17 mouse cellular contexts compared by ENCODE assay signal in genomic region chr1:87636716-87637117, GRCm38 (mm10). TPM values are rescaled to one million over a fixed set of nuclear protein-coding genes. Genes with fewer than 3 reads are reported as not detected.
DNase-seq lines count a peak whose midpoint lies in the region; ATAC-seq and TF ChIP-seq lines count a peak whose summit lies in the region.
"Had no signal": no experiment of that assay in that cellular context is flagged by ENCODE, and none has a peak within 500 bp of the region (broad histone marks: within the 10 kb centered on the region; RNA-seq: fewer than 3 reads in every experiment).

No protein-coding gene starts in this region.

- H3K36me3 ChIP-seq in heart, embryonic 16.5 days (ENCODE audit: control insufficient read depth, insufficient read depth), result no peaks in the 10 kb centered on the region
- no peaks in the 10 kb centered on the region for H3K36me3 ChIP-seq in E14TG2a.4 (ENCODE audit: insufficient read depth, low read length)
- no peaks in the 10 kb centered on the region for H3K36me3 ChIP-seq in liver, embryonic 14.5 days (replicated peaks; ENCODE audit: control insufficient read depth, insufficient read depth, low read depth)
- no peaks in the 10 kb centered on the region for H3K36me3 ChIP-seq in embryonic facial prominence, embryonic 10.5 days (replicated peaks)
- no peaks in the 10 kb centered on the region for H3K36me3 ChIP-seq in limb, embryonic 10.5 days
- H3K36me3 ChIP-seq: embryonic facial prominence, embryonic 15.5 days; forebrain, embryonic 15.5 days; hindbrain, embryonic 13.5 days; neural tube, embryonic 12.5 days; stomach, embryonic 15.5 days had no signal

- no peak for DNase-seq in heart, postnatal 10 days
- DNase-seq in liver, embryonic 14.5 days (ENCODE audit: low read depth in 3 of 3, low spot score in 3 of 3), result peak in 2 of 3 experiments; percentile 57
- DNase-seq in embryonic facial prominence, embryonic 10.5 days (ENCODE audit: low spot score), result no peak
- DNase-seq in limb, embryonic 10.5 days (ENCODE audit: low spot score), result no peak
- DNase-seq: gastrocnemius, postnatal 10 days; kidney, adult 11 months; kidney, postnatal 36 days; right cerebral cortex, postnatal 4 days had no signal

- H3K4me1 ChIP-seq in heart, embryonic 16.5 days (ENCODE audit: control insufficient read depth, insufficient read depth, low read length), result 0 out of 2 replicates have a peak, but pooled peaks cover 2% of the 10 kb centered on the region
- H3K4me1 ChIP-seq in E14TG2a.4 (replicated peaks; ENCODE audit: low read depth, low read length), result peaks cover 28% of the 10 kb centered on the region
- peaks cover 83% of the 10 kb centered on the region for H3K4me1 ChIP-seq in bone marrow macrophage, adult 2 months (ENCODE audit: control insufficient read depth, insufficient read depth, low read length)
- peaks cover 42 to 66% of the 10 kb centered on the region in 2 experiments for H3K4me1 ChIP-seq in liver, embryonic 14.5 days (replicated peaks; ENCODE audit: control insufficient read depth in 2 of 2, insufficient read depth in 2 of 2, low read length in 1 of 2)
- H3K4me1 ChIP-seq in embryonic facial prominence, embryonic 10.5 days, result peaks cover 9% of the 10 kb centered on the region
- peaks cover 11% of the 10 kb centered on the region; the same call in 1 of the 2 replicates for H3K4me1 ChIP-seq in limb, embryonic 10.5 days
- H3K4me1 ChIP-seq: embryonic facial prominence, embryonic 15.5 days; forebrain, embryonic 15.5 days; hindbrain, embryonic 13.5 days; neural tube, embryonic 12.5 days; stomach, embryonic 15.5 days had no signal

- no peak overlapping the region for H3K4me2 ChIP-seq in heart, embryonic 16.5 days (ENCODE audit: low read depth, low read length)
- peak overlapping the region; percentile 63 for H3K4me2 ChIP-seq in liver, embryonic 14.5 days (ENCODE audit: low read depth)
- H3K4me2 ChIP-seq: embryonic facial prominence, embryonic 15.5 days; forebrain, embryonic 15.5 days; hindbrain, embryonic 13.5 days; neural tube, embryonic 12.5 days; stomach, embryonic 15.5 days had no signal

- H3K9ac ChIP-seq in heart, embryonic 16.5 days (ENCODE audit: low read length), result no peak overlapping the region
- peak overlapping the region; percentile 67 for H3K9ac ChIP-seq in liver, embryonic 14.5 days (replicated peaks)
- H3K9ac ChIP-seq: embryonic facial prominence, embryonic 15.5 days; forebrain, embryonic 15.5 days; hindbrain, embryonic 13.5 days; neural tube, embryonic 12.5 days; stomach, embryonic 15.5 days had no signal

- WGBS in heart, embryonic 16.5 days, result 80% methylated on average over 12 of the region's 12 CpGs
- WGBS in liver, embryonic 14.5 days (ENCODE audit: insufficient replicate concordance), result 41% methylated on average over 12 of the region's 12 CpGs
- 88% methylated on average over 12 of the region's 12 CpGs for WGBS in embryonic facial prominence, embryonic 10.5 days
- 90% methylated on average over 12 of the region's 12 CpGs for WGBS in limb, embryonic 10.5 days

- intact Hi-C loops in heart, postnatal 10 days (cut with DNase I), result no loop called here

- TF ChIP-seq EP300 in liver, embryonic 14.5 days (IDR thresholded peaks at IDR 0.05; ENCODE audit: low read depth), result no peak

- H3K27ac ChIP-seq in heart, embryonic 16.5 days (ENCODE audit: low read length), result no peak overlapping the region
- H3K27ac ChIP-seq in bone marrow macrophage, adult 2 months (ENCODE audit: insufficient read depth, low read depth, low read length), result peak overlapping the region; percentile 81
- H3K27ac ChIP-seq in liver, embryonic 14.5 days, result peak overlapping the region; percentile 94
- no peak overlapping the region for H3K27ac ChIP-seq in embryonic facial prominence, embryonic 10.5 days (replicated peaks)
- no peak overlapping the region for H3K27ac ChIP-seq in limb, embryonic 10.5 days
- H3K27ac ChIP-seq: embryonic facial prominence, embryonic 15.5 days; forebrain, embryonic 15.5 days; hindbrain, embryonic 13.5 days; neural tube, embryonic 12.5 days; stomach, embryonic 15.5 days had no signal

- no peaks in the 10 kb centered on the region for H3K9me3 ChIP-seq in heart, embryonic 16.5 days (replicated peaks; ENCODE audit: control insufficient read depth, low read length)
- no peaks in the 10 kb centered on the region for H3K9me3 ChIP-seq in E14TG2a.4 (ENCODE audit: low read length)
- H3K9me3 ChIP-seq in liver, embryonic 14.5 days (ENCODE audit: control insufficient read depth, low read length), result no peaks in the 10 kb centered on the region
- H3K9me3 ChIP-seq in embryonic facial prominence, embryonic 10.5 days, result no peaks in the 10 kb centered on the region
- no peaks in the 10 kb centered on the region for H3K9me3 ChIP-seq in limb, embryonic 10.5 days (replicated peaks)
- H3K9me3 ChIP-seq: embryonic facial prominence, embryonic 15.5 days; forebrain, embryonic 15.5 days; hindbrain, embryonic 13.5 days; neural tube, embryonic 12.5 days; stomach, embryonic 15.5 days had no signal

- TF ChIP-seq CTCF in E14TG2a.4 (conservative IDR thresholded peaks at IDR 0.05; ENCODE audit: low read length), result no peak
- TF ChIP-seq CTCF in bone marrow macrophage, adult 2 months (IDR thresholded peaks at IDR 0.05; ENCODE audit: low read depth, low read length), result no peak
- TF ChIP-seq CTCF in liver, embryonic 14.5 days (IDR thresholded peaks at IDR 0.05; ENCODE audit: low read depth), result no peak

- TF ChIP-seq POLR2A in bone marrow macrophage, adult 2 months (IDR thresholded peaks at IDR 0.05; ENCODE audit: borderline replicate concordance, low read depth, low read length), result no peak

- no peak overlapping the region for H3K4me3 ChIP-seq in heart, embryonic 16.5 days (ENCODE audit: low read length)
- peak overlapping the region; percentile 46; the same call in 1 of the 2 replicates for H3K4me3 ChIP-seq in E14TG2a.4 (replicated peaks; ENCODE audit: low read length)
- no peak overlapping the region for H3K4me3 ChIP-seq in bone marrow macrophage, adult 2 months (ENCODE audit: insufficient read depth, low read length)
- peak overlapping the region in 1 of 2 experiments; percentile 5; a peak in 1 of 4 replicates for H3K4me3 ChIP-seq in liver, embryonic 14.5 days (ENCODE audit: insufficient read depth in 1 of 2, low read depth in 2 of 2, low read length in 2 of 2)
- no peak overlapping the region for H3K4me3 ChIP-seq in embryonic facial prominence, embryonic 10.5 days
- no peak overlapping the region for H3K4me3 ChIP-seq in limb, embryonic 10.5 days
- H3K4me3 ChIP-seq: embryonic facial prominence, embryonic 15.5 days; forebrain, embryonic 15.5 days; hindbrain, embryonic 13.5 days; neural tube, embryonic 12.5 days; stomach, embryonic 15.5 days had no signal

- no peaks in the 10 kb centered on the region for H3K27me3 ChIP-seq in heart, embryonic 16.5 days (ENCODE audit: control insufficient read depth, insufficient read depth, low read length)
- H3K27me3 ChIP-seq in E14TG2a.4 (ENCODE audit: insufficient read depth, low read length), result peaks cover 4% of the 10 kb centered on the region; the same call in 1 of the 2 replicates
- H3K27me3 ChIP-seq in liver, embryonic 14.5 days (ENCODE audit: control insufficient read depth, insufficient read depth, low read length), result no peaks in the 10 kb centered on the region
- no peaks in the 10 kb centered on the region for H3K27me3 ChIP-seq in embryonic facial prominence, embryonic 10.5 days (replicated peaks; ENCODE audit: low read depth, poor library complexity, severe bottlenecking)
- no peaks in the 10 kb centered on the region for H3K27me3 ChIP-seq in limb, embryonic 10.5 days (ENCODE audit: low read depth, poor library complexity, severe bottlenecking)
- H3K27me3 ChIP-seq: embryonic facial prominence, embryonic 15.5 days; forebrain, embryonic 15.5 days; hindbrain, embryonic 13.5 days; neural tube, embryonic 12.5 days; stomach, embryonic 15.5 days had no signal

- ATAC-seq in heart, embryonic 16.5 days (replicated peaks; ENCODE audit: extremely low read depth, insufficient read depth, low FRiP score), result 0 out of 2 replicates have a peak, but pooled peaks have one; percentile 12
- ATAC-seq in liver, embryonic 14.5 days (ENCODE audit: insufficient read depth), result no peak
- no peak for ATAC-seq in cerebellum, adult (ENCODE audit: insufficient number of reproducible peaks, low FRiP score, low TSS enrichment)
- ATAC-seq: forebrain, embryonic 15.5 days had no signal

RNA-seq across cellular contexts. Expression of gene Inpp5d, which starts 16.6 kb away (rescaled TPM):
- 5.2 and 6.9 TPM in 2 replicates for polyA plus RNA-seq in heart, embryonic 16.5 days (2015; fragmentation: Nextera tagmentation; extraction: Ambion mirVana)
- 10 to 100 TPM; 13.6 to 17.4 TPM for total RNA-seq in heart, postnatal 10 days (2021)
- polyA plus RNA-seq in bone marrow macrophage, adult 2 months (2012; ENCODE audit: insufficient read depth, insufficient read length, missing spikeins), result 174 and 202 TPM in 2 replicates
- 5.7 and 9.3 TPM in 2 replicates for polyA plus RNA-seq in liver, embryonic 14.5 days (2012; rRNA removed)
- polyA plus RNA-seq in liver, embryonic 14.5 days (2014; fragmentation: Nextera tagmentation; extraction: Ambion mirVana), result 11.1 and 13.0 TPM in 2 replicates
- 4.0 and 5.3 TPM in 2 replicates for polyA plus RNA-seq in embryonic facial prominence, embryonic 10.5 days (2016; fragmentation: Nextera tagmentation; extraction: Ambion mirVana)
- 2.0 and 3.9 TPM in 2 replicates for polyA plus RNA-seq in limb, embryonic 10.5 days (2016; fragmentation: Nextera tagmentation; extraction: Ambion mirVana)

Comparison
In these comparisons a context has a peak if more than half of its experiments do, and no peak if none do; other contexts are left out.
1. H3K27ac ChIP-seq: peak in bone marrow macrophage, adult 2 months (single experiment) and liver, embryonic 14.5 days (single experiment); none in heart, embryonic 16.5 days (single experiment), embryonic facial prominence, embryonic 10.5 days (single experiment) and limb, embryonic 10.5 days (single experiment).
2. DNase-seq: peak in liver, embryonic 14.5 days (2 of 3); none in heart, postnatal 10 days (0 of 2), embryonic facial prominence, embryonic 10.5 days (single experiment) and limb, embryonic 10.5 days (single experiment).
3. RNA of gene Inpp5d, which starts 16.6 kb away (polyA plus RNA-seq): 174 to 202 TPM in bone marrow macrophage, adult 2 months; 5.7 to 13.0 TPM in liver, embryonic 14.5 days, 5.2 to 6.9 TPM in heart, embryonic 16.5 days, 4.0 to 5.3 TPM in embryonic facial prominence, embryonic 10.5 days and 2.0 to 3.9 TPM in limb, embryonic 10.5 days; every median in the first group is over 10 times any median in the second.